Mouse (Mus musculus) midbrain, embryonic 15.5 days (tissue): ENCODE data around the gene Trim41. TPM values are rescaled to one million over a fixed set of nuclear protein-coding genes. Genes with fewer than 3 reads are reported as not detected.
"Not testable (repeated sequence)": the region's sequence is repeated elsewhere in the genome, so short reads cannot be mapped to it uniquely, and the experiment has no call there.

ENCODE experiments used
- ATAC-seq: fragments of 200-750 bp; cut with Nextera tagmentation; replicated peaks from 2 replicates; pipeline ENCODE4 v1.8.0; 2017; ENCODE audit warnings: moderate TSS enrichment
- H3K27ac ChIP-seq: fragments of 300-500 bp; sonication (generic); 2 replicates; pipeline ENCODE4 v1.5.1; 2015; ENCODE audit warnings: mild to moderate bottlenecking, inconsistent platforms
- H3K27me3 ChIP-seq: fragments of 300-500 bp; sonication (generic); replicated peaks from 2 replicates; pipeline ENCODE4 v1.6.1; 2015; ENCODE audit warnings: inconsistent platforms
- H3K36me3 ChIP-seq: fragments of 300-500 bp; sonication (generic); replicated peaks from 2 replicates; pipeline ENCODE4 v1.6.1; 2015; ENCODE audit warnings: inconsistent platforms
- H3K4me1 ChIP-seq: fragments of 300-500 bp; sonication (generic); 2 replicates; pipeline ENCODE4 v1.6.1; 2015; ENCODE audit warnings: inconsistent platforms
- H3K4me2 ChIP-seq: fragments of 300-500 bp; sonication (generic); 2 replicates; pipeline ENCODE4 v1.6.1; 2015; ENCODE audit warnings: inconsistent platforms, mild to moderate bottlenecking, moderate library complexity
- H3K4me3 ChIP-seq: fragments of 300-500 bp; sonication (generic); 2 replicates; pipeline ENCODE4 v1.5.1; 2015; ENCODE audit warnings: mild to moderate bottlenecking, inconsistent platforms
- H3K9ac ChIP-seq: fragments of 300-500 bp; sonication (generic); 2 replicates; pipeline ENCODE4 v1.6.1; 2015; ENCODE audit warnings: mild to moderate bottlenecking, inconsistent platforms
- H3K9me3 ChIP-seq: fragments of 300-500 bp; sonication (generic); 2 replicates; pipeline ENCODE4 v1.6.1; 2016; ENCODE audit warnings: inconsistent platforms
- WGBS: fragments of 180-500 bp; shearing (Covaris S2); methylation state at CpG from one replicate; pipeline ENCODE4 v1.1.7; 2015; ENCODE audit warnings: mixed read lengths; 5-methylcytosine and 5-hydroxymethylcytosine counted together
- polyA plus RNA-seq: library from polyadenylated mRNA; unstranded; fragments of >200 nt; fragmentation: Nextera tagmentation; extraction: Ambion mirVana; gene quantifications from 2 replicates; pipeline ENCODE4 v1.2.1, GENCODE M21; 2015

Gene Trim41
- polyA plus RNA-seq, 1 experiment from 2014 or later: 7.3 TPM

- no peaks in the 10 kb centered on the region for H3K9me3 ChIP-seq
- no peak overlapping the region for H3K9ac ChIP-seq
- ATAC-seq: no peak
- no peak overlapping the region for H3K4me3 ChIP-seq
- WGBS: 87% methylated on average over 7 of the region's 7 CpGs
- no peaks in the 10 kb centered on the region for H3K36me3 ChIP-seq
- no peak overlapping the region for H3K4me2 ChIP-seq
- peaks cover 18% of the 10 kb centered on the region for H3K4me1 ChIP-seq
- no peaks in the 10 kb centered on the region; the same call in 1 of the 2 replicates for H3K27me3 ChIP-seq
- no peak overlapping the region for H3K27ac ChIP-seq
Observed at GRCm38 (mm10) chr11:48795221-48795620, 21.9 kb downstream of the Trim41 start.

- no peaks in the 10 kb centered on the region for H3K36me3 ChIP-seq
- ATAC-seq: no peak
- H3K27ac ChIP-seq: no peak overlapping the region
- H3K9me3 ChIP-seq: no peaks in the 10 kb centered on the region
- H3K4me3 ChIP-seq: no peak overlapping the region
- H3K4me1 ChIP-seq: peaks cover 8% of the 10 kb centered on the region
- WGBS: 96% methylated on average over 3 of the region's 3 CpGs
- H3K4me2 ChIP-seq: no peak overlapping the region
- H3K9ac ChIP-seq: no peak overlapping the region
- no peaks in the 10 kb centered on the region; the same call in 1 of the 2 replicates for H3K27me3 ChIP-seq
Observed at GRCm38 (mm10) chr11:48793184-48793583, 24.0 kb downstream of the Trim41 start.

- H3K4me1 ChIP-seq, H3K36me3 ChIP-seq, H3K9ac ChIP-seq, H3K27ac ChIP-seq, H3K4me3 ChIP-seq, ATAC-seq, H3K4me2 ChIP-seq, H3K27me3 ChIP-seq, H3K9me3 ChIP-seq: not testable (repeated sequence)
- WGBS: 87% methylated on average over 9 of the region's 9 CpGs
Observed at GRCm38 (mm10) chr11:48791894-48792293, 25.3 kb downstream of the Trim41 start.

GRCm38 (mm10) chr11:48790946-48791345 is 26.2 kb downstream of the Trim41 start:
- Histone ChIP-seq H3K4me1 (0 out of 2 replicates have a peak, but pooled peaks cover 5% of the 10 kb centered on the region), H3K4me3 (no peak overlapping the region), H3K27me3 (no peaks in the 10 kb centered on the region; the same call in 1 of the 2 replicates), H3K36me3 (no peaks in the 10 kb centered on the region), H3K27ac (no peak overlapping the region), H3K9me3 (no peaks in the 10 kb centered on the region), H3K9ac (no peak overlapping the region), H3K4me2 (no peak overlapping the region)
- no peak for ATAC-seq
- 73% methylated on average over 8 of the region's 8 CpGs for WGBS

- H3K4me2 ChIP-seq: peak overlapping the region; percentile 42
- peak; percentile 59; the same call in 1 of the 2 replicates for ATAC-seq
- H3K27me3 ChIP-seq: no peaks in the 10 kb centered on the region; the same call in 1 of the 2 replicates
- H3K27ac ChIP-seq: no peak overlapping the region
- H3K4me3 ChIP-seq: peak overlapping the region; percentile 24; the same call in 1 of the 2 replicates
- no peaks in the 10 kb centered on the region for H3K9me3 ChIP-seq
- WGBS: 15% methylated on average over 20 of the region's 20 CpGs
- no peaks in the 10 kb centered on the region for H3K36me3 ChIP-seq
- peak overlapping the region; percentile 27; the same call in 1 of the 2 replicates for H3K9ac ChIP-seq
- 0 out of 2 replicates have a peak, but pooled peaks cover 5% of the 10 kb centered on the region for H3K4me1 ChIP-seq
Observed at GRCm38 (mm10) chr11:48789973-48790823, 27.0 kb downstream of the Trim41 start.

GRCm38 (mm10) chr11:48789215-48789614 is 27.9 kb downstream of the Trim41 start:
- Histone ChIP-seq H3K27me3 (no peaks in the 10 kb centered on the region; the same call in 1 of the 2 replicates), H3K9me3 (no peaks in the 10 kb centered on the region), H3K9ac (no peak overlapping the region), H3K27ac (no peak overlapping the region), H3K4me3 (no peak overlapping the region), H3K4me2 (no peak overlapping the region; the same call in 1 of the 2 replicates), H3K4me1 (0 out of 2 replicates have a peak, but pooled peaks cover 5% of the 10 kb centered on the region), H3K36me3 (no peaks in the 10 kb centered on the region)
- 89% methylated on average over 5 of the region's 5 CpGs for WGBS
- no peak for ATAC-seq

GRCm38 (mm10) chr11:48788311-48789089 is 28.7 kb downstream of the Trim41 start:
- Histone ChIP-seq H3K27me3 (no peaks in the 10 kb centered on the region; the same call in 1 of the 2 replicates), H3K36me3 (no peaks in the 10 kb centered on the region), H3K4me3 (peak overlapping the region; percentile 43), H3K9me3 (no peaks in the 10 kb centered on the region), H3K4me2 (peak overlapping the region; percentile 56), H3K27ac (peak overlapping the region; percentile 63), H3K4me1 (0 out of 2 replicates have a peak, but pooled peaks cover 5% of the 10 kb centered on the region), H3K9ac (peak overlapping the region; percentile 44)
- WGBS: 7% methylated on average over 16 of the region's 16 CpGs
- peak; percentile 89 for ATAC-seq

- Histone ChIP-seq H3K4me1 (0 out of 2 replicates have a peak, but pooled peaks cover 5% of the 10 kb centered on the region), H3K27ac (peak overlapping the region; percentile 63; the same call in 1 of the 2 replicates), H3K4me3 (peak overlapping the region; percentile 43), H3K4me2 (peak overlapping the region; percentile 56), H3K9ac (peak overlapping the region; percentile 44; the same call in 1 of the 2 replicates), H3K36me3 (no peaks in the 10 kb centered on the region), H3K27me3 (no peaks in the 10 kb centered on the region; the same call in 1 of the 2 replicates), H3K9me3 (no peaks in the 10 kb centered on the region)
- 45% methylated on average over 10 of the region's 10 CpGs for WGBS
- peak; percentile 86 for ATAC-seq
Observed at GRCm38 (mm10) chr11:48787455-48788211, 29.5 kb downstream of the Trim41 start.

GRCm38 (mm10) chr11:48782243-48782642 is 34.9 kb downstream of the Trim41 start:
- Histone ChIP-seq H3K9me3 (no peaks in the 10 kb centered on the region), H3K4me2 (no peak overlapping the region), H3K4me3 (no peak overlapping the region), H3K27ac (no peak overlapping the region), H3K36me3 (no peaks in the 10 kb centered on the region), H3K9ac (no peak overlapping the region), H3K27me3 (no peaks in the 10 kb centered on the region), H3K4me1 (no peaks in the 10 kb centered on the region)
- 89% methylated on average over 4 of the region's 4 CpGs for WGBS
- no peak for ATAC-seq

GRCm38 (mm10) chr11:48779450-48779849 is 37.7 kb downstream of the Trim41 start:
- no peak overlapping the region for H3K4me2 ChIP-seq
- H3K27me3 ChIP-seq: no peaks in the 10 kb centered on the region
- peaks cover 2% of the 10 kb centered on the region for H3K4me1 ChIP-seq
- no peak overlapping the region for H3K27ac ChIP-seq
- no peak for ATAC-seq
- H3K9me3 ChIP-seq: no peaks in the 10 kb centered on the region
- no peak overlapping the region for H3K9ac ChIP-seq
- H3K36me3 ChIP-seq: no peaks in the 10 kb centered on the region
- 38% methylated on average over 7 of the region's 7 CpGs for WGBS
- H3K4me3 ChIP-seq: no peak overlapping the region

GRCm38 (mm10) chr11:48777303-48777702 is 39.9 kb downstream of the Trim41 start:
- Histone ChIP-seq H3K4me2 (no peak overlapping the region), H3K9ac (no peak overlapping the region), H3K4me1 (peaks cover 5% of the 10 kb centered on the region), H3K36me3 (no peaks in the 10 kb centered on the region), H3K27ac (no peak overlapping the region), H3K9me3 (no peaks in the 10 kb centered on the region), H3K4me3 (no peak overlapping the region), H3K27me3 (no peaks in the 10 kb centered on the region)
- ATAC-seq: no peak
- WGBS: 89% methylated on average over 9 of the region's 9 CpGs
